10 mouse cellular contexts compared by ENCODE assay signal in genomic region chr16:57420773-57421556, GRCm38 (mm10).
A peak's percentile ranks its signal among the peaks of the same experiment; 100 is the strongest.
DNase-seq lines count a peak whose midpoint lies in the region; ATAC-seq and TF ChIP-seq lines count a peak whose summit lies in the region.
"Had no signal": no experiment of that assay in that cellular context is flagged by ENCODE, and none has a peak within 500 bp of the region (broad histone marks: within the 10 kb centered on the region; RNA-seq: fewer than 3 reads in every experiment).

No protein-coding gene starts in this region.

- H3K9me3 ChIP-seq in limb, embryonic 10.5 days (replicated peaks): no peaks in the 10 kb centered on the region

- no peak for TF ChIP-seq CTCF in testis, adult 2 months (IDR thresholded peaks at IDR 0.05; ENCODE audit: control insufficient read depth, insufficient read depth, insufficient replicate concordance, low read depth, low read length)

- DNase-seq in testis, postnatal 14 days (ENCODE audit: low spot score): no peak
- peak; percentile 77 to 85 for DNase-seq in heart, postnatal 10 days
- no peak for DNase-seq in limb, embryonic 10.5 days (ENCODE audit: low spot score)
- no peak for DNase-seq in left cerebral cortex, postnatal 10 days (ENCODE audit: extremely low spot score in 1 of 2, low spot score in 2 of 2)
- DNase-seq in ovary, postnatal 10 days (ENCODE audit: low spot score): no peak
- DNase-seq: cerebellum, postnatal 36 days had no signal

- H3K4me1 ChIP-seq in testis, adult 2 months (ENCODE audit: control insufficient read depth, insufficient read depth, low read length): peaks cover 2% of the 10 kb centered on the region
- H3K4me1 ChIP-seq in limb, embryonic 10.5 days: peaks cover 57% of the 10 kb centered on the region

- no peaks in the 10 kb centered on the region for H3K36me3 ChIP-seq in testis, adult 2 months (ENCODE audit: control insufficient read depth, insufficient read depth, low read length)
- no peaks in the 10 kb centered on the region for H3K36me3 ChIP-seq in limb, embryonic 10.5 days

- TF ChIP-seq POLR2A in testis, adult 2 months (IDR thresholded peaks at IDR 0.05; ENCODE audit: control insufficient read depth, low read depth, low read length): no peak

- WGBS in limb, embryonic 10.5 days: 26% methylated on average over 8 of the region's 8 CpGs

- no peak for ATAC-seq in CD4-positive, CD25-positive, alpha-beta regulatory T cell, adult 4 months
- ATAC-seq in megakaryocyte, adult 5-6 weeks (ENCODE audit: poor library complexity, severe bottlenecking): no peak

- intact Hi-C loops in heart, postnatal 10 days (cut with DNase I): loop anchor here (1.0 to 5.0 kb wide), 2 partner anchors 131 to 159 kb away; no protein-coding TSS in a partner anchor
- intact Hi-C loops in left cerebral cortex, postnatal 10 days (cut with DNase I): no loop called here

- H3K27ac ChIP-seq in testis, adult 2 months (ENCODE audit: control insufficient read depth, insufficient read depth, low read depth, low read length): peak overlapping the region; percentile 61
- H3K27ac ChIP-seq in limb, embryonic 10.5 days: peak overlapping the region; percentile 64
- H3K27ac ChIP-seq: liver, embryonic 14.5 days had no signal

- H3K27me3 ChIP-seq in testis, adult 2 months (ENCODE audit: control insufficient read depth, insufficient read depth, low read length): no peaks in the 10 kb centered on the region
- H3K27me3 ChIP-seq in limb, embryonic 10.5 days (ENCODE audit: low read depth, poor library complexity, severe bottlenecking): no peaks in the 10 kb centered on the region

- no peak overlapping the region for H3K4me3 ChIP-seq in testis, adult 2 months (ENCODE audit: control insufficient read depth, low read depth, low read length)
- no peak overlapping the region for H3K4me3 ChIP-seq in limb, embryonic 10.5 days

Comparison
In these comparisons a context has a peak if more than half of its experiments do, and no peak if none do; other contexts are left out.
1. DNase-seq: peak in heart, postnatal 10 days (2 of 2); none in testis, postnatal 14 days (single experiment), limb, embryonic 10.5 days (single experiment), left cerebral cortex, postnatal 10 days (0 of 2) and ovary, postnatal 10 days (single experiment).